Mouse (Mus musculus): ENCODE measurements around the gene Nptx1. TPM values are rescaled to one million over a fixed set of nuclear protein-coding genes. Genes with fewer than 3 reads are reported as not detected.

Nptx1 gene
- 0.17 and 0.18 TPM in 2 replicates for polyA plus RNA-seq (2012; rRNA removed; ENCODE audit: low replicate concordance)

DNA sequence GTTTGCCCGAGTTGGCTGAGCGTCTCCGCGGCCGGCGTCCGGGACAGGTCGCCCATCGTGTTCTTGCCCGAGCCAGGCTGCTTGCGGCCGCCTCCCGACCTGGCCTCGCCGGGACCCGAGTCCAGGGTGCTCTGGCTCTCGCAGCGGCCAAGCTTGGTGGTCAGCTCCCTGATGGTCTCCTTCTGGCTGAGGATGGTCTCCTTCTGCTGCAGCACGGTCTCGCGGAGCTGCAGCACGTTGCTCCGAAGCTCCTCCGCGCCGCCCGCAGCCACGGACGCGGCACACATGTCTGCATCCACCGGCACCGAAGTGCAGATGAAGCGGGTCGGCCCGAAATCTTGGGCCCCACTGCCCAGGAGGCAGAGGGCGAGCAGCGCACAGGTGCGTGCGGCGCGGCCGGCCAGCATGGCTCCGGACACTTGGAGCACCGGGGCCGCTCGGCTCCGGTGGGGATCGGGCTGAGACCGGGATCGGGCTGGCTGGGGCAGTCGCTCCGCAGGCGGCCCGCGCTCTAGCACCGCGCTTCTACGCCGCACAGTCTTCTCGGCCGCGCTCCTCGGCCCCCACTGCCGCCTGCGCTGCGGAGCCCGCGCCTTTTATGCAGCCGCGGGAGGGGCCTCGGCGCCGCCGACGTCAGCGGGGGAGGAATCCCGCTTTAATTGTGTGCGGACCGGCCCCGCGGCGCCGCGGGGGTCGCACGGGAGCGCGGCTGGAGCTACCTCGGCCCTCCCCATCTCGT lies at the start of gene Nptx1:
Nptx1 (minus strand) TSS at position 571 of the 739 bp plus-strand sequence.

DNA sequence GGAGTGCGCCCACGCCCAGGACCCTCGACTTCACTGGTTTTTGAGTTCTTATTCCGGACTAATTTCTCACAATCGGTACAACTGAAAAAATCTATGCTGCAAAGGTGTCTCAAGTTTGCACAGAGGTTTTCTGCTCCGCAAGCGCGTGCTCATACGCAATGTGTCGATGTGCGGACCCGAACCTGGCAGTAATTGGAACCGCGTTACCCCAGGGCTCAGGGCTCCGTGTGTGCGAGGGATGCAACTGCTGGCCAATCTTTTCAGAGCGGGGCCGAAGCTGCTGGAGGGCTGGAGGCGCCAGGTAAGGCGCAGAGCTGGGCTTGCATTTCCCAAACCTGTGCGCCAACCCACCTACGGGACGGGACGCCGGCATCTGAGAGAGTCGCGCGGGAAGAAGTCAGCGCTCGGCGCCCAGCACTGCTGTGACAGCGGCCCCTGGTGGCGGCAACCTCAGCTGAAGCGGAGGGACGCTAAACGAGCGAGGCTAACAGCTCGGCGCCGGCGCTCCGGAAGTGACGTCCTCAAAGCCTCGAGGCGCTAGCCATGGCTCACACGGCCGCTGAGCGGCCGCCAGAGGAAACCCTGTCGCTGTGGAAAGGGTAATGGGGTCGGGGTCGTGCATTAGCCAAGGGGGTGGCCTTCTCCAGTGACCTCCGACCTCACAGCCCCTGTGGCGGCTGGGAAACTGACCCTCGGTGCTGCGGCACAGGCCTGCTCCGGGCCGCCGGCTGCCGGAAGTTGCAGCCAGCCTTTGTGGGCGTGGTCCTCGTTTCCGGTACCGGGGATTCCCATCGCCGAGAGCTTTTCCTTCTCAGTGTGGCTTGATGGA lies 56.5 kb downstream of the Nptx1 start, which contains the start of gene Endov:
Endov (plus strand) TSS at position 487 of the 829 bp plus-strand sequence.

Other genes with a start within 250 kb of the Nptx1 start
- gene Eif4a3, start 247.7 kb downstream of the Nptx1 start, polyA plus RNA-seq (2012; rRNA removed; ENCODE audit: low replicate concordance) = 69.8 and 80.1 TPM in 2 replicates
- 0.70 and 1.1 TPM in 2 replicates for gene Card14, start 240.0 kb downstream of the Nptx1 start, polyA plus RNA-seq (2012; rRNA removed; ENCODE audit: low replicate concordance)
- 42.0 and 76.3 TPM in 2 replicates for gene Sgsh, start 192.2 kb downstream of the Nptx1 start, polyA plus RNA-seq (2012; rRNA removed; ENCODE audit: low replicate concordance)
- 29.0 and 58.3 TPM in 2 replicates for gene Slc26a11, start 192.2 kb downstream of the Nptx1 start, polyA plus RNA-seq (2012; rRNA removed; ENCODE audit: low replicate concordance)
- gene Rnf213, start 154.7 kb downstream of the Nptx1 start, polyA plus RNA-seq (2012; rRNA removed; ENCODE audit: low replicate concordance) = 29.6 and 44.8 TPM in 2 replicates
- gene Endov, start 56.4 kb downstream of the Nptx1 start, polyA plus RNA-seq (2012; rRNA removed; ENCODE audit: low replicate concordance) = 15.4 and 16.5 TPM in 2 replicates
- 26.3 and 33.4 TPM in 2 replicates for gene Rptor, start 55.2 kb upstream of the Nptx1 start, polyA plus RNA-seq (2012; rRNA removed; ENCODE audit: low replicate concordance)